Mouse (Mus musculus) CD8-positive naive resting alpha-beta T cell, adult 57 days (primary cell): Measurements from ENCODE around the gene Lysmd4. TPM values are rescaled to one million over a fixed set of nuclear protein-coding genes. Genes with fewer than 3 reads are reported as not detected.

ENCODE experiments used
- total RNA-seq: library from RNA; stranded (reverse); gene quantifications from one replicate; pipeline ENCODE4 v1.2.4, GENCODE M21; 2023

The Lysmd4 gene
- 6.8 TPM for total RNA-seq

DNA sequence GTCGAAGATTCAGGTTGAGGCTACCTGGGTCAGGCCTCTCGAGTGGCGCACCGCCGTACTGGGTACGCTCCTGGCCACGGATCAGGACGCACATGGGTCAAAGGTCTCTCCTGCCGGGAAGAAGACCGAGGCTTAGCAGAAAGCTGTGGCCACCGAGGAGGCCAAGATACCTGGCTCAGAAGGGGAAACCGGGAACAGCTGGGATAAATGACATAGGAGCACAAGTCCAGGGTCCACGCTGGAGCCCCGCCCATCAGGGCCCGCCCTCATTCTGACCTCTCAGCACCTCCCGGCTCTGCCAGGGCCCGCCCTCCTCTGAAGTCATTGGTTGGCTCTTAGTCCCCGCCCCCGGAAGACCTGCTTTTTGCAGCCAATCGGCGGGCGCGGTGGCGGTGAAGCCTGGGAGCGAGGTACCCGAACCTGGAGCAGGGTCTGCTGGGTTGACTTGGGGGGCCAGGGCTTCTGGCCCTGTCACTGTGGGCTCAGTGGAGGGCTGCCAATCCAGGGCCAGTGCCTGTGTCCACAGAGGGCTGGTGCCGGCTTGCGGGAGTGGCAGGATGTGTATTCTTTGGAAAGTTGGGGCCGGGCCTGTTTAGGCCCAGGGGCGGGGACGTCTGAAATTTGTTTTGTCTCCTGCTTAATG is at the start of gene Lysmd4:
Gene Lysmd4 (plus strand): TSS at position 325 of the 643 bp plus-strand sequence.

Other genes starting within 250 kb of the Lysmd4 start
- 69.8 TPM for gene Mef2a, start 150.3 kb downstream of the Lysmd4 start, total RNA-seq